Mouse (Mus musculus): ENCODE measurements around the gene C1rl.
"Not testable (repeated sequence)": the region's sequence is repeated elsewhere in the genome, so short reads cannot be mapped to it uniquely, and the experiment has no call there.

Gene C1rl

DNA sequence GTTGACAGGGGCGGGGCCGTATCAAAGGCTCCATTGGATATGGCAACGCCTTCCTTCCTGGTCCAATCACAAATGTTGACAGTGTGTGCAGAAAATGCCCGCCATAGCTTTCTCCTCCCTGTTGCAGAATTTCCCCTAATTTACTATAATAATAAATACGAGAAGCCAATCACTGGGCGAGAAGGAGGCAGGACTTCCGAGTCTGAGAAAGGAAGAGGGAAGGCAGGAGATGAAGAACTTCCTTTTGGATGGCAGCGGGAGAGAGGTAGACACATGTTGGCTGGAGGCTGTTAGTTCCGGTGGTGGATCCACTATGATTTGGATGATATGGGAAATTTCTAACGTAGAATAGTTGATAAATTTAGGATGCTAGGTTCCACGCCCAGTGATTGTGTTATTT, 18.3 kb upstream of the C1rl start:
- DNase-seq: no peak

DNA sequence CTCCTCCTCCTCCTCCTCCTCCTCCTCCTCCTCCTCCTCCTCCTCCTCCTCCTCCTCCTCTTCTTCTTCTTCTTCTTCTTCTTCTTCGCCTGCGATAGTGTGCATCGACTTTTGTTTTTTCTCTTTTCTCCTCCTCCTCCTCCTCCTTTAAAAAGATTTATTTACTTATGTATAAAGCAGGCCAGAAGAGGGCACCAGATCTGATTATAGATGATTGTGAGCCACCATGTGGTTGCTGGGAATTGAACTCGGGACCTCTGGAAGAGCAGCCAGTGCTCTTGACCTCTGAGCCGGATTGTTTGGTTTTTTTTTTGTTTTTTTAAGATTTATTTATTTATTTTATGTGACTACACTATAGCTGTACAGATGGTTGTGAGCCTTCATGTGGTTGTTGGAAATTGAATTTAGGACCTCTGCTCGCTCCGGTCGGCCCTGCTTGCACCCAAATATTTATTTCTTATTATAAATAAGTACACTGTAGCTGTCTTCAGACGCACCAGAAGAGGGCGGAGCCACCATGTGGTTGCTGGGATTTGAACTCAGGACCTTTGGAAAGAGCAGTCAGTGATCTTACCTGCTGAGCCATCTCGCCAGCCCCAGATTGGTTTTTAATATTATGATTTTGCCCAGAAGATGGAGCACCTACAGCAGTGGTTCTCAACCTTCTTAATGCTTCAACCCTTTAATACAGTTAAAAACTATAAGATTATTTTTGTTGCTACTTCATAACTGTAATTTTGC, 17.4 kb upstream of the C1rl start:
- DNase-seq: not testable (repeated sequence)

- DNase-seq: no peak
Measured at GRCm38 (mm10) chr6:124476216-124476615, 16.7 kb upstream of the C1rl start.

GRCm38 (mm10) chr6:124476796-124477195, 16.1 kb upstream of the C1rl start:
- DNase-seq: no peak

- no peak for DNase-seq
Measured at GRCm38 (mm10) chr6:124477221-124477655, 15.7 kb upstream of the C1rl start.

DNA sequence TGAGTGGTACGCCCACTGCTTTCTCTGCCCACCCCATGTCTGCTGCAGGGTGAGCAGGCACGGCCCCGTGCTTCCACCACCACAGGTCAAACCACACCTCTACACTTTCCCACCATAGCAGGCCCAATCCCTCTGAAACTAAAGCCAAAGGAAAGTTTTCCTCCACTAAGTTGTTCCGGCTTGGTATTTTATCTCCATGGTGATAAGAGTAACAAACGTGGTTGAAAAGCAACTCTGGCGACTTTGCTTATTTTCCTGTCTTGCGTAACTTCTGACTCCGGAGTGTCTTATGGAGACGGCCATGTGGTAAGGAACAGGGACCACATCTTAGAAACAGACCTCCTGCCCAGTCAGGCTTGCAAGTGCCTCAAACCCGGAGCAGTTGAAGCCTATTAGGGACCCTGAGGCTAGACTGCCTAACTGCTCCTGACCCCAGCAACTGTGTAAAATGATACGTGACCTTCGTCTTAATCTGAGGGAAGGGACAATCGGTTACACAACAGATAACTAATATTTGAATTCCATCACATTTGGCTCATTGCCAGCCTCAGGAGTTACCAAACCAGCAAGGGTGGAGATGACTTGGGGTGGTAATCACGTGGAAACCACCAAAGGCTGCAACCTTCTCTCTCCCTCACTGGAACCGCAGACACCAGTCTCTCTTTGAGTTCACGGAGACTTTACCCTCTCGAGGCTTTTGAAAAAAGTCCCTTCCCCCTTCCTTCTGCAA, 14.8 kb upstream of the C1rl start:
- no peak for DNase-seq

DNA sequence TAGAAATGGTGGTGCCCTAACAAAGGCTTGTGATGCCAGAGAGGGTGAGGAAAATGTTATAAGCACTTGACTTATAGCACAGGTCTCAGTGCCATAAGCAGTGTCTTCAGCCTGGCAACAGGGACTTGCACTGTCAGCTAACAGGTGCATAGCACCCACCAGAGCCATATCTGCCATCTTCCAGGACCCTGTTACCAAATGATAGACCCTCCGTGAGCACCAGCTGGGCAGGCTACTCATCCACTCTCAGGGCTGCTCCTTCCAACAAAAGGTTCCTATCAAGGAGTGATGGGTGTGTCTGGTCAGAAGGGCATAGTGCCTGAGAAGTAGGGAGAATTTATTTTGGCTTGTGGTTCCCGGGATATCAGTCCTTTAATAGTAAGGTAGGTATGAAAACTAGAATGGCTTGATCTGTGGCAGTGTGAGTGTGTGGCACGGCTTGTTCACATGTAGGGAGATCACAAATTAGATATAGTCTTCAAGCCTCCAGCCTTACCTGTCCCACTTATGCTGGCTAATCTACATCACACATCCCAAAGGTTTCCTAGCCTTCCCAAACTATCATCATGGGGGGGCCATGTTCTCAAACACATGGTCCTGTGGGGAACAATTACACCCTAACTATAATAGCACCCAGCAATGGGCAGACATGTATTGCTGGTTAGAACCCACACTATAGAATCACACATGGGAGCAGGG, 13.9 kb upstream of the C1rl start:
- DNase-seq: no peak

GRCm38 (mm10) chr6:124479573-124479930, 13.4 kb upstream of the C1rl start:
- no peak for DNase-seq

GRCm38 (mm10) chr6:124480295-124480694, 12.6 kb upstream of the C1rl start:
- no peak for DNase-seq

DNA sequence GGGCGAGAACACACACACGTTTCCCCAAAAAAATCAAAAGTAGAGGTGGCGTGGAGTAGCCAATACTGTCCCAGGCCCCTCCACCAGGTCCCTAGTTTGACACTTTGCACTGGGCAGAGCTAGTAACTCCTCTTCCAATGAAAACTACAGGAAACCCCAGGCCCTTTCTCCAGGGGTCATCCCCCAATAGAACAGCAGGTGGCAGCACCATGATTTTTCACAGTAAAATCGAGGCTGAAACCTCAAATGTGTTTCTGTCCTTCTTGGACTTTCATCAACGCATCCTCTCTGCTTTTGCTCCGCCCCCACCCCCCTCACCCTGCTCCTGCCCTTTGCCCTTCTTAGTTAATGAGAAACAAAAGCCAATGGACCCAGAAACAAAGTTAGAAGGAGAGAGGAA, 11.3 kb upstream of the C1rl start:
- peak; percentile 70 for DNase-seq

- not testable (repeated sequence) for DNase-seq
Measured at GRCm38 (mm10) chr6:124483831-124484230, 9.1 kb upstream of the C1rl start.

GRCm38 (mm10) chr6:124484851-124485250, 8.1 kb upstream of the C1rl start:
- DNase-seq: no peak

DNA sequence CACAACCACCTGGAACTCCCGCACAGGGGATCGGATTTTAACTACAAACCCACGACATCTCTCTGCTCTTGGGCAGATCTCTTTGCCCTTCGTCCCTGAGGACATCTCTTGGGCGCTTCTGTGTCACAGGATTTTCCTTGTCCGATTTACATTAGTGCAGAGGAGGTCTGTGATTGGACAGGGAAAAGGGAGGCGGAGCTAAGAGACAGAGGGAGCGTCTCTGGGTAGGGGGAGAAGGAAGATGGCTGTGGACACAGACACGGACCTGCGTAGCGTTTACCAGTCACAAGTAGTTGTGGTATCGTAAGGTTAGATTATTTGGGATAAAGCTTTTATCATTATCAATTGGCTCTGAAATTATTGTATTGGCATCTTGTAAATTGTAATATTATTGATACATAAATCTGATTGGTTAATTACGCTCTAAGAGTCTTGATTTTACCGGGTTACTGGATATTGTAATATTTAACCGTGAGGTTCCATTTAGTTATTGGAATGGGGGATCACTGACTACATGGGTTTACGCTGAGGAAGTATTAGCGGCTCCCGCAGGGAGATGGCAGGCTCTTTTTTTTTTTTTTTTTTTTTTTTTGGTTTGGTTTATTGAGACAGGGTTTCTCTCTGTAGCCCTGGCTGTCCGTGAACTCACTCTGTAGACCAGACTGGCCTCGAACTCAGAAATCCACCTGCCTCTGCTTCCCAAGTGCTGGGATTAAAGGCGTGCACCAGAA, 7.3 kb upstream of the C1rl start:
- no peak for DNase-seq

- no peak for DNase-seq
Measured at GRCm38 (mm10) chr6:124487509-124487908, 5.4 kb upstream of the C1rl start.

- DNase-seq: no peak
Measured at GRCm38 (mm10) chr6:124488952-124489351, 4.0 kb upstream of the C1rl start.

DNA sequence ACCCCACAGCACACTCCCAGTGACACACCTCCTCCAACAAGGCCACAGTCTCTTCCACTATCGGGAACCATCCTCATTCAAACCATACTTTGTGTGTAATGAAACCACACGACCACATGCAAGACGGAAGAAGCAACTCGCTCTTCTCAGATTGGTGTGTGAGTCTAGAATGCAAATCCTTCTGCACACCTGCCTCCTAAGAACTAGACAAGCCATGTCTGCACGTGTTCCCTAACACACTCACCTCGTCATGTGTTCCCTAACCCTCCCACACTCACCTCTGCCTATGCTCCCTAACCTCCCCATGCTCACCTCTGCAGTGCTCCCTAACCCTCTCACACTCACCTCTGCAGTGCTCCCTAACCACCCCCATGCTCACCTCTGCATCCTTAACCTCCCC, 1.5 kb upstream of the C1rl start:
- no peak for DNase-seq

- DNase-seq: no peak
Measured at GRCm38 (mm10) chr6:124493886-124494285, 973 bp downstream of the C1rl start.

DNA sequence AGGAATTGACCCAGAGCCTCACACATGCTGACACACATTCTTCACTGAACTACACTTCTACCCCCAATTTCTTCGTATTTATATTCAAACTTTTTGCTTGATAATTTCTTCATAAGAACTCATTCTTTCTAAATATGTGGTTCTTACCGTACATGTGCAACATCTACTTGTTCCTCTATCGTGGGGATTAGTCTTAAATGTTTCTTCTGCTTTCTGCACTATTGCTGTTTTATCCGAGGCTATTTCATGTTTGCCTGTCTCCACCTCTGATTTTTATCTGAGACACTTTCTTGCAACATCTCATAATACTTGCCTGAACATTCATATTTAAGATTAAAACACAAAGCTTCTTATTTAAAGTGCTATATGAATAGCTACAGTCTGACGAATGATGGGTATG, 3.1 kb downstream of the C1rl start:
- no peak for DNase-seq

DNA sequence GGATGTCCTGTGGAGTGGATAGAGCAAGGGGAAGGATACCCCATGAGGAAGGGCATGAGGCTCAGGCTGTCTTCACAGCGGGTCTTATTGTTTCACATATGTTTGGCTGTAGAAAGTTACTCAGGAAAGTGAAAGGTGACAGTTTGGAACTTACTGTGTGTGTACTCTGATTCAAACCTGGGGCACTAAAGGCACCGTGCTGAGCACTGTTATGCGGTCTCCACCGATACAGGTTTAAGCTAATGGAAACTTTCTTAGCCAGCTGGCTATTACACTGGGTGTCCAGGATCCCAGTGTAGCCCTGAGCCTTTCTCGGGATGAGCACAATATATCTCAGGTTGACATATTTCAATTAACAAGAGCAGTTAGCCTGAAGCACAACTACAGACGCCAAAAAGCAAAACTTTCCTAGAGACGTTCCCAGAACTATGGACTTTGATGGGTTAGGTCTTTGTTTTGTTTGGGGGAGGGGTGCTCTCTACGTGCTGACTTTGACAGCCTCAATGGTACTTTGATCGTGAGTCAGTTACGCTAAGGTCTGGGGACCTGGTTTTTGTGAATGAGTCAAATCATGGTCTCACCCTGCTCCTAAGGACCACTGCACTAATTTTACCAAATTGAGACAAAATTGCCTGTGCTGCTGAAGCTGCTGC, 7.1 kb downstream of the C1rl start:
- no peak for DNase-seq

DNA sequence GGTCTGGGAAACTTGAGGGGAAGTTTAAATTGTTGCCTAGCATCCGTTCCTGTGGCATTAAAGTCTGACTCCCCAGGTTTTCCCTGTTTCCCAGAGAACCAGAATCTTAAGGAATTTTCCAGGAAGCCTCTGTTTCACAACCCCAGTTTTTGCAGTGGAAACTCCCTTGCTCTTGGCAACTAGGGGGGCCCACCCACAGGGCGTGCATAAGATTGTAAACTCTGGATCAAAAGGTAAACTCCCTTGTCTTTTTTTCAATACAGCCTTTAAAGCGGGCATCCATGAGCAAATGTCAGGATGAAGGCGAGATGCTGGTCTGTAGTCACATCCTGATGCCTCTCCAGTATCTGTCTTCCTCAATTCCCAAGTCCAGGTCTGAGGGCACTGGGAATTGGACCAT, 8.6 kb downstream of the C1rl start:
- DNase-seq: no peak

- no peak for DNase-seq
Measured at GRCm38 (mm10) chr6:124502021-124502420, 9.1 kb downstream of the C1rl start.

DNA sequence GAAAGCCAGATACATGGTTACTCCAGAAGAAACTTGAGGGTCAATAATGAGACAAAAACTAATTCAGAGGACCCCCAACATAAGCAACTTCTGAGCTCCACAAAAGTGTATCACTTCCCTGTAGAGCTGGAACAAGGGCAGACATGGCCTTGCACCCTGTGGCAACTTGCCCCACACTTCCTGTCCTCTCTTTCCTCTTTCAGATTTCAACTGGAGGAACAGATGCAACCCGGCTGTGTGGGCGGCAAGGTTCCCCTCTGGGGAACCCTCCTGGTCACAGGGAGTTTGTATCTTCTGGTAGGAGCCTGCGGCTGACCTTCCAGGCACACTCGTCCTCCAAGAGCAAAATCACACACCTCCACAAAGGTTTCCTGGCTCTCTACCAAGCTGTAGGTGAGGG, 12.1 kb downstream of the C1rl start:
- DNase-seq: no peak

DNA sequence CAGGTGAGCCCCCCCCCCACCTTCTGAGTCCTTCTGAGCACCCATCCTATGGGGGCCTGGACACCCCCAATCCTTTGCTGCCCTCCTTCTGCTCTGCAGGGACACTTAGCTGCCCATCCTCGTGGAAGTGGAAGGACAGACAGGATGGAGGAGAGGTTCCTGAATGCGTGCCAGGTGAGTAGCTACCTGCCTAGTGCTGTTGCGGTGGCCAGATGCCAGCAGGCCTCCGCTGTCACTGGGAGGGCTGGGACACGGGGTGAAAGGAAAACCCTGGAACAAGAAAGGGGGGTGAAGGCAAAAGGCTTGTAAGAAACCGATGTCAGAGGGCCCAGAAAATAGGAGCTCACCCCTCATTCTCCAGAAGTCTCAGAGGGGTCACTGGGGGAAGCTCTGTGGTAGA, 14.1 kb downstream of the C1rl start:
- DNase-seq: no peak

All from thymus, postnatal 4 days (tissue).